Mouse (Mus musculus): ENCODE measurements around the gene Lcn8. TPM values are rescaled to one million over a fixed set of nuclear protein-coding genes. Genes with fewer than 3 reads are reported as not detected.

The Lcn8 gene
- polyA plus RNA-seq, 1 experiment, result not detected

- no peak for TF ChIP-seq GATA1 (IDR thresholded peaks at IDR 0.05; ENCODE audit: borderline replicate concordance, low read length)
- no peak for TF ChIP-seq FLI1 (IDR thresholded peaks at IDR 0.05; ENCODE audit: low read length)
- Histone ChIP-seq H3K9me3 (no peaks in the 10 kb centered on the region), H3K27me3 (replicated peaks) (peaks cover 66% of the 10 kb centered on the region), H3K36me3 (replicated peaks; ENCODE audit: low read length) (no peaks in the 10 kb centered on the region), H3K4me1 (no peaks in the 10 kb centered on the region), H3K4me3 (replicated peaks) (no peak overlapping the region)
Observed at GRCm38 (mm10) chr2:25661245-25661970, 8.5 kb downstream of the Lcn8 start.

- H3K36me3 ChIP-seq (replicated peaks; ENCODE audit: low read length), result no peaks in the 10 kb centered on the region
Observed at GRCm38 (mm10) chr2:25663511-25663910, 10.6 kb downstream of the Lcn8 start.

GRCm38 (mm10) chr2:25664125-25664524 is 11.2 kb downstream of the Lcn8 start:
- Histone ChIP-seq H3K36me3 (replicated peaks; ENCODE audit: low read length) (no peaks in the 10 kb centered on the region), H3K4me1 (no peaks in the 10 kb centered on the region), H3K9me3 (no peaks in the 10 kb centered on the region), H3K4me3 (replicated peaks) (no peak overlapping the region), H3K27me3 (replicated peaks) (peaks cover 50% of the 10 kb centered on the region)
- TF ChIP-seq GATA1 (IDR thresholded peaks at IDR 0.05; ENCODE audit: borderline replicate concordance, low read length) (no peak), FLI1 (IDR thresholded peaks at IDR 0.05; ENCODE audit: low read length) (no peak)

More at GRCm38 (mm10) chr2:25663511-25663910, 10.6 kb downstream of the Lcn8 start:
- TF ChIP-seq GATA1 (IDR thresholded peaks at IDR 0.05; ENCODE audit: borderline replicate concordance, low read length) (no peak), FLI1 (IDR thresholded peaks at IDR 0.05; ENCODE audit: low read length) (no peak)
- H3K27me3 ChIP-seq (replicated peaks), result peaks cover 56% of the 10 kb centered on the region
- H3K9me3 ChIP-seq, result no peaks in the 10 kb centered on the region
- no peaks in the 10 kb centered on the region for H3K4me1 ChIP-seq
- H3K4me3 ChIP-seq (replicated peaks), result no peak overlapping the region

- Histone ChIP-seq H3K4me1 (no peaks in the 10 kb centered on the region), H3K27me3 (replicated peaks) (peaks cover 46% of the 10 kb centered on the region), H3K4me3 (replicated peaks) (no peak overlapping the region), H3K9me3 (0 out of 2 replicates have a peak, but pooled peaks cover 3% of the 10 kb centered on the region), H3K36me3 (replicated peaks; ENCODE audit: low read length) (no peaks in the 10 kb centered on the region)
- TF ChIP-seq GATA1 (IDR thresholded peaks at IDR 0.05; ENCODE audit: borderline replicate concordance, low read length) (no peak), FLI1 (IDR thresholded peaks at IDR 0.05; ENCODE audit: low read length) (no peak)
Observed at GRCm38 (mm10) chr2:25666516-25666915, 13.6 kb downstream of the Lcn8 start.

GRCm38 (mm10) chr2:25676486-25676885 is 23.6 kb downstream of the Lcn8 start, which contains the start of gene Lcn6:
Lcn6 (plus strand) TSS chr2:25676786.
- Histone ChIP-seq H3K4me3 (replicated peaks) (no peak within 1 kb of the TSS), H3K9me3 (no peaks in the 10 kb centered on the region), H3K4me1 (no peaks in the 10 kb centered on the region), H3K27me3 (replicated peaks) (peaks cover 55% of the 10 kb centered on the region), H3K36me3 (replicated peaks; ENCODE audit: low read length) (no peaks in the 10 kb centered on the region)
- TF ChIP-seq GATA1 (IDR thresholded peaks at IDR 0.05; ENCODE audit: borderline replicate concordance, low read length) (no peak), FLI1 (IDR thresholded peaks at IDR 0.05; ENCODE audit: low read length) (no peak)

GRCm38 (mm10) chr2:25679559-25679958 is 26.6 kb downstream of the Lcn8 start:
- Histone ChIP-seq H3K4me1 (no peaks in the 10 kb centered on the region), H3K4me3 (replicated peaks) (no peak overlapping the region), H3K36me3 (replicated peaks; ENCODE audit: low read length) (no peaks in the 10 kb centered on the region), H3K9me3 (no peaks in the 10 kb centered on the region), H3K27me3 (replicated peaks) (peaks cover 84% of the 10 kb centered on the region)
- no peak for TF ChIP-seq GATA1 (IDR thresholded peaks at IDR 0.05; ENCODE audit: borderline replicate concordance, low read length)
- TF ChIP-seq FLI1 (IDR thresholded peaks at IDR 0.05; ENCODE audit: low read length), result no peak

- H3K4me1 ChIP-seq, result no peaks in the 10 kb centered on the region
- no peaks in the 10 kb centered on the region for H3K36me3 ChIP-seq (replicated peaks; ENCODE audit: low read length)
- no peaks in the 10 kb centered on the region for H3K9me3 ChIP-seq
- TF ChIP-seq FLI1 (IDR thresholded peaks at IDR 0.05; ENCODE audit: low read length) (no peak), GATA1 (IDR thresholded peaks at IDR 0.05; ENCODE audit: borderline replicate concordance, low read length) (no peak)
- H3K27me3 ChIP-seq (replicated peaks), result peaks cover 79% of the 10 kb centered on the region
- H3K4me3 ChIP-seq (replicated peaks), result no peak within 1 kb of the TSS
Observed at GRCm38 (mm10) chr2:25682426-25682825, 29.5 kb downstream of the Lcn8 start, which contains the start of gene Lcn10. Lcn10 (plus strand) TSS chr2:25682726.

GRCm38 (mm10) chr2:25686941-25687340 is 34.0 kb downstream of the Lcn8 start:
- no peaks in the 10 kb centered on the region for H3K9me3 ChIP-seq
- H3K4me3 ChIP-seq (replicated peaks), result no peak overlapping the region
- peaks cover 45% of the 10 kb centered on the region for H3K27me3 ChIP-seq (replicated peaks)
- H3K36me3 ChIP-seq (replicated peaks; ENCODE audit: low read length), result no peaks in the 10 kb centered on the region
- no peaks in the 10 kb centered on the region for H3K4me1 ChIP-seq
- no peak for TF ChIP-seq GATA1 (IDR thresholded peaks at IDR 0.05; ENCODE audit: borderline replicate concordance, low read length)
- TF ChIP-seq FLI1 (IDR thresholded peaks at IDR 0.05; ENCODE audit: low read length), result no peak

GRCm38 (mm10) chr2:25694605-25695004 is 41.7 kb downstream of the Lcn8 start:
- TF ChIP-seq GATA1 (IDR thresholded peaks at IDR 0.05; ENCODE audit: borderline replicate concordance, low read length) (no peak), FLI1 (IDR thresholded peaks at IDR 0.05; ENCODE audit: low read length) (no peak)
- H3K9me3 ChIP-seq, result no peaks in the 10 kb centered on the region
- no peak overlapping the region for H3K4me3 ChIP-seq (replicated peaks)
- H3K4me1 ChIP-seq, result no peaks in the 10 kb centered on the region
- H3K27me3 ChIP-seq (replicated peaks), result peaks cover 42% of the 10 kb centered on the region
- H3K36me3 ChIP-seq (replicated peaks; ENCODE audit: low read length), result no peaks in the 10 kb centered on the region

- no peaks in the 10 kb centered on the region for H3K36me3 ChIP-seq (replicated peaks; ENCODE audit: low read length)
- H3K4me3 ChIP-seq (replicated peaks), result no peak overlapping the region
- TF ChIP-seq FLI1 (IDR thresholded peaks at IDR 0.05; ENCODE audit: low read length) (no peak), GATA1 (IDR thresholded peaks at IDR 0.05; ENCODE audit: borderline replicate concordance, low read length) (no peak)
- H3K4me1 ChIP-seq, result peaks cover 8% of the 10 kb centered on the region
- peaks cover 54% of the 10 kb centered on the region for H3K27me3 ChIP-seq (replicated peaks)
- H3K9me3 ChIP-seq, result no peaks in the 10 kb centered on the region
Observed at GRCm38 (mm10) chr2:25696951-25697350, 44.0 kb downstream of the Lcn8 start.

Data from megakaryocyte, embryonic 14.5 days (primary cell).